Mouse (Mus musculus): Measurements from ENCODE around the gene Srp68.

Gene Srp68

GRCm38 (mm10) chr11:116244580-116244979, 29.4 kb downstream of the Srp68 start:
- no peak for DNase-seq

- DNase-seq = no peak
These were observed 32.2 kb downstream of the Srp68 start for GRCm38 (mm10) chr11:116241744-116242235.

- DNase-seq = no peak
These were observed 34.2 kb downstream of the Srp68 start for GRCm38 (mm10) chr11:116239797-116240196.

GRCm38 (mm10) chr11:116237742-116238395, 36.1 kb downstream of the Srp68 start, which contains the start of gene Evpl:
Evpl (minus strand) TSS chr11:116238077.
- peak; percentile 82 for DNase-seq

GRCm38 (mm10) chr11:116234901-116235300, 39.1 kb downstream of the Srp68 start:
- no peak for DNase-seq

- no peak for DNase-seq
These were observed 41.6 kb downstream of the Srp68 start for GRCm38 (mm10) chr11:116232427-116232826.

GRCm38 (mm10) chr11:116228699-116229098, 45.3 kb downstream of the Srp68 start:
- DNase-seq = no peak

- peak; percentile 89 for DNase-seq
These were observed 47.6 kb downstream of the Srp68 start for GRCm38 (mm10) chr11:116226414-116226813.

GRCm38 (mm10) chr11:116222740-116223059, 51.3 kb downstream of the Srp68 start:
- DNase-seq = no peak

GRCm38 (mm10) chr11:116221931-116222739, 51.9 kb downstream of the Srp68 start:
- DNase-seq = no peak

- DNase-seq = peak; percentile 81
These were observed 54.1 kb downstream of the Srp68 start for GRCm38 (mm10) chr11:116219885-116220284.

- no peak for DNase-seq
These were observed 55.1 kb downstream of the Srp68 start for GRCm38 (mm10) chr11:116218737-116219400.

- no peak for DNase-seq
These were observed 55.8 kb downstream of the Srp68 start for GRCm38 (mm10) chr11:116218263-116218662.

- no peak for DNase-seq
These were observed 57.5 kb downstream of the Srp68 start for GRCm38 (mm10) chr11:116216549-116216948.

- DNase-seq = no peak
These were observed 58.0 kb downstream of the Srp68 start for GRCm38 (mm10) chr11:116215991-116216390.

GRCm38 (mm10) chr11:116215181-116215580, 58.8 kb downstream of the Srp68 start:
- peak; percentile 57 for DNase-seq

GRCm38 (mm10) chr11:116213877-116214510, 60.0 kb downstream of the Srp68 start:
- no peak for DNase-seq

- DNase-seq = no peak
These were observed 61.2 kb downstream of the Srp68 start for GRCm38 (mm10) chr11:116212847-116213246.

GRCm38 (mm10) chr11:116210696-116211095, 63.3 kb downstream of the Srp68 start:
- DNase-seq = no peak

GRCm38 (mm10) chr11:116209257-116209656, 64.8 kb downstream of the Srp68 start:
- DNase-seq = no peak

- DNase-seq = no peak
These were observed 65.4 kb downstream of the Srp68 start for GRCm38 (mm10) chr11:116208660-116209059.

- no peak for DNase-seq
These were observed 67.3 kb downstream of the Srp68 start for GRCm38 (mm10) chr11:116206678-116207077.

- no peak for DNase-seq
These were observed 70.9 kb downstream of the Srp68 start for GRCm38 (mm10) chr11:116203150-116203549.
